ENCODE assay signal across 14 mouse cellular contexts in the genomic region with DNA sequence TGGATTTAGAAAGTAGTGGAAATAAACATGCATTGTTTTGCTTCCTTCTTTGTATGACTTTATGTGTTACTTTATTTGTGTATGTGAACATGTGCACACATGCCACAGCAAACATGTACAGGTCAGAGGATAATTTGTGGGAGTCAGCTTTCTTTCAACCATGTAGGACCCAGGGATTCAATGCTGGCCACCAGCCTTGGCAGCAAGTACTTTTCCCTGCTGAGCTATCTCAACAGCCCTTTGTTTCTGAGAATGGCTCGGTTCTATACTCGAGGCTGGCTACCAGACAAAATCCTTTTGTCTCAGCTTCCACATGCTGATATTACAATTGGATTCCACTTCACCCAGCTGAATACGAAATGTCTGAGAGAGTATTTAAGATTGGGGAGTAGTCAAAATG.
DNase-seq lines count a peak whose midpoint lies in the region; ATAC-seq lines count a peak whose summit lies in the region.
"Had no signal": no experiment of that assay in that cellular context is flagged by ENCODE, and none has a peak within 500 bp of the region (broad histone marks: within the 10 kb centered on the region; RNA-seq: fewer than 3 reads in every experiment).

No protein-coding gene starts in this region.

- H3K4me2 ChIP-seq in hindbrain, embryonic 11.5 days (replicated peaks; ENCODE audit: low read depth, low read length), result no peak overlapping the region
- H3K4me2 ChIP-seq in intestine, embryonic 15.5 days (replicated peaks), result no peak overlapping the region
- H3K4me2 ChIP-seq: limb, embryonic 15.5 days; lung, embryonic 15.5 days; midbrain, embryonic 12.5 days had no signal

- no peak overlapping the region for H3K27ac ChIP-seq in hindbrain, embryonic 11.5 days (ENCODE audit: low read depth, low read length)
- H3K27ac ChIP-seq in intestine, embryonic 15.5 days, result no peak overlapping the region
- H3K27ac ChIP-seq: limb, embryonic 15.5 days; lung, embryonic 15.5 days; midbrain, embryonic 12.5 days had no signal

- H3K36me3 ChIP-seq in hindbrain, embryonic 11.5 days (ENCODE audit: control insufficient read depth, insufficient read depth, low read length), result no peaks in the 10 kb centered on the region
- H3K36me3 ChIP-seq in intestine, embryonic 15.5 days, result no peaks in the 10 kb centered on the region
- H3K36me3 ChIP-seq: limb, embryonic 15.5 days; lung, embryonic 15.5 days; midbrain, embryonic 12.5 days had no signal

- ATAC-seq in hindbrain, embryonic 11.5 days (ENCODE audit: low FRiP score), result no peak
- ATAC-seq in intestine, embryonic 15.5 days, result no peak

- DNase-seq in heart, postnatal 10 days, result peak; percentile 11 to 18
- no peak for DNase-seq in heart, postnatal 25 days (ENCODE audit: low spot score)
- DNase-seq in right cerebral cortex, adult 18-20 months, result peak; percentile 13
- DNase-seq in right cerebral cortex, postnatal 4 days, result no peak
- DNase-seq in hindbrain, embryonic 11.5 days (ENCODE audit: low spot score), result peak; percentile 37
- no peak for DNase-seq in adrenal gland, adult 8-10 months
- DNase-seq: cerebellum, postnatal 36 days; kidney, adult 8-10 months; right cerebral cortex, postnatal 25 days had no signal

- H3K9ac ChIP-seq in hindbrain, embryonic 11.5 days (ENCODE audit: low read depth, low read length), result no peak overlapping the region
- H3K9ac ChIP-seq in intestine, embryonic 15.5 days, result no peak overlapping the region
- H3K9ac ChIP-seq: limb, embryonic 15.5 days; lung, embryonic 15.5 days; midbrain, embryonic 12.5 days had no signal

- WGBS in hindbrain, embryonic 11.5 days, result 16% methylated on average over 3 of the region's 3 CpGs
- WGBS in intestine, embryonic 15.5 days, result 53% methylated on average over 3 of the region's 3 CpGs

- H3K9me3 ChIP-seq in hindbrain, embryonic 11.5 days (ENCODE audit: control insufficient read depth, low read length), result no peaks in the 10 kb centered on the region
- H3K9me3 ChIP-seq in intestine, embryonic 15.5 days, result no peaks in the 10 kb centered on the region
- H3K9me3 ChIP-seq: limb, embryonic 15.5 days; lung, embryonic 15.5 days; midbrain, embryonic 12.5 days had no signal

- intact Hi-C loops in heart, postnatal 10 days (cut with DNase I), result no loop called here
- intact Hi-C loops in heart, postnatal 25 days (cut with DNase I), result loop anchor here (10.0 kb wide), 2 partner anchors 207 to 317 kb away; no protein-coding TSS in a partner anchor

- no peak overlapping the region for H3K4me3 ChIP-seq in hindbrain, embryonic 11.5 days (ENCODE audit: low read depth, low read length)
- H3K4me3 ChIP-seq in intestine, embryonic 15.5 days (replicated peaks), result no peak overlapping the region
- H3K4me3 ChIP-seq: limb, embryonic 15.5 days; lung, embryonic 15.5 days; midbrain, embryonic 12.5 days had no signal

- no peaks in the 10 kb centered on the region for H3K27me3 ChIP-seq in hindbrain, embryonic 11.5 days (ENCODE audit: control insufficient read depth, insufficient read depth, low read length)
- H3K27me3 ChIP-seq in intestine, embryonic 15.5 days (replicated peaks), result no peaks in the 10 kb centered on the region
- H3K27me3 ChIP-seq: CH12.LX; limb, embryonic 15.5 days; lung, embryonic 15.5 days; midbrain, embryonic 12.5 days had no signal

- H3K4me1 ChIP-seq in hindbrain, embryonic 11.5 days (replicated peaks; ENCODE audit: control insufficient read depth, insufficient read depth, low read length), result no peaks in the 10 kb centered on the region
- no peaks in the 10 kb centered on the region for H3K4me1 ChIP-seq in intestine, embryonic 15.5 days (replicated peaks)
- H3K4me1 ChIP-seq: limb, embryonic 15.5 days; midbrain, embryonic 12.5 days had no signal

Comparison
In these comparisons a context has a peak if more than half of its experiments do, and no peak if none do; other contexts are left out.
1. DNase-seq: peak in heart, postnatal 10 days (2 of 2), right cerebral cortex, adult 18-20 months (single experiment) and hindbrain, embryonic 11.5 days (single experiment); none in heart, postnatal 25 days (single experiment), right cerebral cortex, postnatal 4 days (single experiment) and adrenal gland, adult 8-10 months (single experiment).